Comparison of ENCODE assay signal across 9 mouse cellular contexts in genomic region chr4:96705281-96705951, GRCm38 (mm10). TPM values are rescaled to one million over a fixed set of nuclear protein-coding genes. Genes with fewer than 3 reads are reported as not detected.
DNase-seq lines count a peak whose midpoint lies in the region; ATAC-seq and TF ChIP-seq lines count a peak whose summit lies in the region.
"Had no signal": no experiment of that assay in that cellular context is flagged by ENCODE, and none has a peak within 500 bp of the region (broad histone marks: within the 10 kb centered on the region; RNA-seq: fewer than 3 reads in every experiment).

No protein-coding gene starts in this region.

- H3K4me1 ChIP-seq in kidney, adult 2 months (ENCODE audit: control insufficient read depth, insufficient read depth, low read length), result no peaks in the 10 kb centered on the region
- H3K4me1 ChIP-seq in kidney, embryonic 15.5 days, result no peaks in the 10 kb centered on the region
- no peaks in the 10 kb centered on the region; the same call in 1 of the 2 replicates for H3K4me1 ChIP-seq in cortical plate, adult 2 months (ENCODE audit: control insufficient read depth, insufficient read depth, low read length)
- no peaks in the 10 kb centered on the region for H3K4me1 ChIP-seq in midbrain, embryonic 11.5 days (ENCODE audit: control insufficient read depth, insufficient read depth, low read length)

- no peak overlapping the region for H3K9ac ChIP-seq in kidney, embryonic 15.5 days
- H3K9ac ChIP-seq in midbrain, embryonic 11.5 days (ENCODE audit: low read length), result no peak overlapping the region

- H3K9me3 ChIP-seq in kidney, embryonic 15.5 days (replicated peaks), result no peaks in the 10 kb centered on the region
- no peaks in the 10 kb centered on the region for H3K9me3 ChIP-seq in midbrain, embryonic 11.5 days (ENCODE audit: control insufficient read depth, low read length)

- H3K4me2 ChIP-seq in kidney, embryonic 15.5 days, result no peak overlapping the region
- no peak overlapping the region for H3K4me2 ChIP-seq in midbrain, embryonic 11.5 days

- peak; percentile 38 for TF ChIP-seq CTCF in kidney, adult 2 months (conservative IDR thresholded peaks at IDR 0.05; ENCODE audit: insufficient read depth, insufficient read length, low read depth, low read length)
- TF ChIP-seq CTCF in cortical plate, adult 2 months (IDR thresholded peaks at IDR 0.05; ENCODE audit: extremely low read depth, insufficient read depth, low read length), result peak; percentile 60

- WGBS in kidney, adult 2 months, result 45% methylated on average over 2 of the region's 2 CpGs
- 59% methylated on average over 2 of the region's 2 CpGs for WGBS in kidney, embryonic 15.5 days
- WGBS in midbrain, embryonic 11.5 days, result 53% methylated on average over 2 of the region's 2 CpGs

- TF ChIP-seq POLR2A in kidney, adult 2 months (IDR thresholded peaks at IDR 0.05; ENCODE audit: low read depth, low read length), result no peak
- no peak for TF ChIP-seq POLR2A in cortical plate, adult 2 months (IDR thresholded peaks at IDR 0.05; ENCODE audit: extremely low read depth, insufficient read depth, low read length)

- DNase-seq in kidney, adult 2 months, result peak; percentile 63
- peak; percentile 71 for DNase-seq in adipocyte (ENCODE audit: low spot score)
- peak; percentile 70 to 87 for DNase-seq in layer of hippocampus, postnatal 14 days (ENCODE audit: low spot score in 2 of 2)
- peak; percentile 93 for DNase-seq in midbrain, embryonic 11.5 days (ENCODE audit: low spot score, missing footprints)
- no peak for DNase-seq in T-cell, adult 2 months (ENCODE audit: low spot score)

- no peaks in the 10 kb centered on the region for H3K36me3 ChIP-seq in kidney, adult 2 months (ENCODE audit: control insufficient read depth, insufficient read depth, low read length)
- H3K36me3 ChIP-seq in kidney, embryonic 15.5 days, result no peaks in the 10 kb centered on the region
- no peaks in the 10 kb centered on the region for H3K36me3 ChIP-seq in midbrain, embryonic 11.5 days (ENCODE audit: control insufficient read depth, insufficient read depth, low read length)

- no peak overlapping the region for H3K4me3 ChIP-seq in kidney, adult 2 months (ENCODE audit: insufficient read depth, low read depth, low read length)
- H3K4me3 ChIP-seq in kidney, embryonic 15.5 days (replicated peaks), result no peak overlapping the region
- H3K4me3 ChIP-seq in cortical plate, adult 2 months (ENCODE audit: insufficient read depth, low read length), result no peak overlapping the region
- H3K4me3 ChIP-seq in midbrain, embryonic 11.5 days (ENCODE audit: low read depth, low read length), result no peak overlapping the region

- H3K27ac ChIP-seq in kidney, adult 2 months (ENCODE audit: insufficient read depth, low read depth, low read length), result no peak overlapping the region
- H3K27ac ChIP-seq in kidney, embryonic 15.5 days, result no peak overlapping the region
- H3K27ac ChIP-seq in cortical plate, adult 2 months (ENCODE audit: insufficient read depth, low read length), result peak overlapping the region; percentile 65; the same call in 1 of the 2 replicates
- no peak overlapping the region for H3K27ac ChIP-seq in midbrain, embryonic 11.5 days (ENCODE audit: low read depth, low read length)

- no peaks in the 10 kb centered on the region for H3K27me3 ChIP-seq in kidney, adult 2 months (replicated peaks; ENCODE audit: control insufficient read depth, insufficient read depth, low read length)
- H3K27me3 ChIP-seq in kidney, embryonic 15.5 days, result no peaks in the 10 kb centered on the region
- H3K27me3 ChIP-seq in midbrain, embryonic 11.5 days (ENCODE audit: control insufficient read depth, insufficient read depth, low read length), result no peaks in the 10 kb centered on the region

- no peak for ATAC-seq in kidney, embryonic 15.5 days (replicated peaks; ENCODE audit: low FRiP score)
- ATAC-seq in granulocyte monocyte progenitor cell, adult 5-6 weeks (replicated peaks; ENCODE audit: poor library complexity, severe bottlenecking), result peak; percentile 79
- 0 out of 2 replicates have a peak, but pooled peaks have one; percentile 11 for ATAC-seq in midbrain, embryonic 11.5 days (ENCODE audit: low FRiP score)

RNA-seq across cellular contexts. Expression of gene Cyp2j5, which starts 41.5 kb away (rescaled TPM):
- 315 and 329 TPM in 2 replicates for polyA plus RNA-seq in kidney, adult 2 months (2012; rRNA removed)
- 7.8 and 9.2 TPM in 2 replicates for polyA plus RNA-seq in kidney, embryonic 15.5 days (2015; fragmentation: Nextera tagmentation; extraction: Ambion mirVana)
- polyA plus RNA-seq in cortical plate, adult 2 months (2012; rRNA removed), result not detected in 2 replicates
- total RNA-seq in granulocyte monocyte progenitor cell, adult 5-6 weeks (2014; fragmentation: Nextera tagmentation), result not detected in 2 replicates
- not detected in 2 replicates for total RNA-seq in granulocyte monocyte progenitor cell, adult 5-6 weeks (2017)
- total RNA-seq in layer of hippocampus, postnatal 14 days (2021), result not detected
- not detected in 2 replicates for polyA plus RNA-seq in midbrain, embryonic 11.5 days (2014; fragmentation: Nextera tagmentation; extraction: Ambion mirVana)
- polyA plus RNA-seq: spleen, adult 2 months had no signal

Comparison
In these comparisons a context has a peak if more than half of its experiments do, and no peak if none do; other contexts are left out.
1. RNA of gene Cyp2j5, which starts 41.5 kb away (polyA plus RNA-seq): 315 to 329 TPM in kidney, adult 2 months; 7.8 to 9.2 TPM in kidney, embryonic 15.5 days, not detected in cortical plate, adult 2 months and not detected in midbrain, embryonic 11.5 days; every median in the first group is over 10 times any median in the second.